Mouse (Mus musculus): ENCODE data around the gene Fam161b. TPM values are rescaled to one million over a fixed set of nuclear protein-coding genes. Genes with fewer than 3 reads are reported as not detected.

Gene Fam161b
- polyA plus RNA-seq, 1 experiment from 2014 or later, result 13.6 TPM

DNA sequence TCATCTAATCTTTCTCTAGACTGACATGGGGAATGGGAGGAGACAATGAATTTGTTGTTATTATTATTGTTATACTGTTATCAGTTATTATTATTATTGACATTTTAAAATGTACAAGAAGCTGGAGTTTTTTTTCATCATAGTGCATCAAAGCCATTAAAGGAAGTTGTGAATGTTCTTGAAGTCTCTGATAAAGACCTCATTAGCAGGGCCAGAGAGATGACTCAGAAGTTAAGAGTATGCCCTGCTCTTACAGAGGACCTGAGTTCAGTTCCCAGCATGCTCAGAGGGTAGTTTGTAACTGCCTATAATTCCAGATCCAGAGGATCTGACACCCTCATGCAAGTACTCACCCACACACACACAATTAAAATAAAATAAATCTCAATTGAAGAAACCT is 36.1 kb upstream of the Fam161b start:
- Histone ChIP-seq H3K36me3 (0 out of 2 replicates have a peak, but pooled peaks cover 5% of the 10 kb centered on the region), H3K4me3 (no peak overlapping the region), H3K27ac (no peak overlapping the region), H3K4me2 (replicated peaks) (no peak overlapping the region), H3K27me3 (no peaks in the 10 kb centered on the region), H3K4me1 (no peaks in the 10 kb centered on the region), H3K9me3 (replicated peaks) (no peaks in the 10 kb centered on the region), H3K9ac (no peak overlapping the region)
- ATAC-seq (ENCODE audit: low FRiP score), result no peak

DNA sequence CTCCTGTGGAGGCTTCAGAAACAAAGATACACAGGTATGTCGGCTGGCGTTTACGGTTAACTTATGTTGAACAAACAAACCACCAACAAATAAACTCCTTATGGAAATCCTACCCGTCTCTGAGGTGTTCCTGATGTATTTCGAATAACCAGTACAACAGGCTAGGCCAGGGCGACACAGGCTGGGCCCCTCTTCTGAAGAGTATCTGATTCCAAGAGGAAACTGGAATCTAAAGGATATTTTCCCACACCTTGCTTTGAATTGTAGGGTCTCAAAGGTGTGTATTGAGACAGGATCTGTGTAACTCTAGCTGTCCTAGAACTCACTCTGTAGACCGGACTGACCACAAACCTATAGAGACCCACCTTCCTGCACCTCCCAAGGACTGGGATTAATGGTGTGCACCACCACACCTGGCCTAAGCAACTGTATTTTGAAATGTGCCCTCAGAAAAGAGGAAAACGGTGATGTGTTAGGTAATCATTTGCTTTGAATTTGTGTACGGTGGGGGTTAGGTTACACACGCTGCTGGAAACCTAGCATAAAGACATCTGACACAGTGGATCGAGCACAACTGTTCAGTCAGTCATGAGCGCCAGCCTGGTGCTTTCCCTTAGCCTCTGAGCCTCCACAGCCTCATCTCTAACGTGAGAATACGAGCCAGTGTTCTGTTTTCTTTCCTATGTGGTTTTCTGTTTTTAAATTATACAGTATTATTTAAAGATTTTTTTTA is 35.5 kb upstream of the Fam161b start:
- Histone ChIP-seq H3K27ac (no peak overlapping the region), H3K36me3 (0 out of 2 replicates have a peak, but pooled peaks cover 5% of the 10 kb centered on the region), H3K4me3 (no peak overlapping the region), H3K4me2 (replicated peaks) (no peak overlapping the region), H3K4me1 (no peaks in the 10 kb centered on the region), H3K9ac (no peak overlapping the region), H3K9me3 (replicated peaks) (no peaks in the 10 kb centered on the region), H3K27me3 (no peaks in the 10 kb centered on the region)
- ATAC-seq (ENCODE audit: low FRiP score), result no peak
- WGBS, result 88% methylated on average over 14 of the region's 14 CpGs

DNA sequence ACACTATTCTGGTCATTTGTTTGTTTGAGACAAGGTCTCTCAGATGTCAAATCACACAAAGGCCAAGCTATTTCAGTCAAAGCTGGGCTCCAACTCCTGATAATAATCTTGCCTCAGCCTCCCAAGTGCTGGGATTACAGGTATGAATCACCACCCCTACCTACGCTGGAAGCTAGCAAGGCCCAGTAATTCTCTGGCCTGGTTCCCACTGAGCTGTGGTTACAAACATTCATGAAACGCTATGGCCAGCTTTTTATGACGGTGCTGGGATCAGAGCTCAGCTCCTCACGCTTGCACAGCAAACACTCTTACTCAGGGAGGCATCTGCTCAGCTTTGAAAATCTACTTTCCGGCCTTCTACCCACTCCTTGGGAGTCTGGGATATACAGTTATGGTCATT is 32.2 kb upstream of the Fam161b start:
- Histone ChIP-seq H3K9ac (no peak overlapping the region), H3K9me3 (replicated peaks) (no peaks in the 10 kb centered on the region), H3K4me3 (no peak overlapping the region), H3K27ac (no peak overlapping the region), H3K27me3 (no peaks in the 10 kb centered on the region), H3K4me1 (no peaks in the 10 kb centered on the region), H3K36me3 (0 out of 2 replicates have a peak, but pooled peaks cover 5% of the 10 kb centered on the region), H3K4me2 (replicated peaks) (no peak overlapping the region)
- no peak for ATAC-seq (ENCODE audit: low FRiP score)
- WGBS, result 94% methylated on average over 5 of the region's 5 CpGs

GRCm38 (mm10) chr12:84392681-84393080 is 31.0 kb upstream of the Fam161b start:
- Histone ChIP-seq H3K4me1 (no peaks in the 10 kb centered on the region), H3K4me3 (no peak overlapping the region), H3K27me3 (no peaks in the 10 kb centered on the region), H3K4me2 (replicated peaks) (no peak overlapping the region), H3K9ac (no peak overlapping the region), H3K27ac (no peak overlapping the region), H3K9me3 (replicated peaks) (no peaks in the 10 kb centered on the region), H3K36me3 (0 out of 2 replicates have a peak, but pooled peaks cover 5% of the 10 kb centered on the region)
- WGBS, result 97% methylated on average over 4 of the region's 4 CpGs
- no peak for ATAC-seq (ENCODE audit: low FRiP score)

- Histone ChIP-seq H3K4me2 (replicated peaks) (no peak overlapping the region), H3K27ac (no peak overlapping the region), H3K4me1 (no peaks in the 10 kb centered on the region), H3K4me3 (no peak overlapping the region), H3K9ac (no peak overlapping the region), H3K27me3 (no peaks in the 10 kb centered on the region), H3K9me3 (replicated peaks) (no peaks in the 10 kb centered on the region), H3K36me3 (no peaks in the 10 kb centered on the region)
- 75% methylated on average over 6 of the region's 6 CpGs for WGBS
- ATAC-seq (ENCODE audit: low FRiP score), result no peak
Measured at GRCm38 (mm10) chr12:84390336-84390735, 28.7 kb upstream of the Fam161b start.

DNA sequence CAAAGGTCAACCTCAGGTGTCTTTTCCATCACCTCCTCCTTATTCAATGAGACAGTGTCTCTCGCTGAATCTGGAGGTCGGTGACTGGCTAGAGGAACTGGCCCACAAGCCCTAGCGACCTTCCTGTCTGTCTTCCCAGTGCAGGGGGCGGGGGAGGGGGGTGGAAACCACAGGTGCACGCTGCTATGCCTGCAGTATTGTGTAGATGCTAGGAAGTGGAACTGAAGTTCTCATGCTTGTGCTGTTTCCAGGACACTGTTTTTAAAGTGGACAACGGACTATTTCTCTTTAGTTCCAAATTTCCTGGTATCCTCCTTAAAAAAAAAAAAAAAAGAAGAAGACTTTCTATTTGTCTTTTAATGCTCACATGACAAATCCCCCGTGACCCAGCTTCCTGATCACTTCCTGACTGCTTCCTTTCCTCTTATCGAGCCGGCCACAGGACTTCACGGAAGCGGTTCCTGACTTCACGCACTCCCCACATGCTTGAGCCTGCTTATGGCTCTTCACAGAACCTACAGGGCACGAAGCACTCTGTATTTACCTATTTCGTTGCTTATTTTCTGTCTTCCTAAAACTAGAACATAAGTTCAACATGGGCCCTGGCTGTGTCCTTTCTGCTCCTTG is 27.3 kb upstream of the Fam161b start:
- Histone ChIP-seq H3K9ac (no peak overlapping the region), H3K27me3 (no peaks in the 10 kb centered on the region), H3K4me1 (no peaks in the 10 kb centered on the region), H3K27ac (no peak overlapping the region), H3K4me3 (no peak overlapping the region), H3K36me3 (no peaks in the 10 kb centered on the region), H3K9me3 (replicated peaks) (no peaks in the 10 kb centered on the region), H3K4me2 (replicated peaks) (no peak overlapping the region)
- 73% methylated on average over 14 of the region's 14 CpGs for WGBS
- ATAC-seq (ENCODE audit: low FRiP score), result no peak

DNA sequence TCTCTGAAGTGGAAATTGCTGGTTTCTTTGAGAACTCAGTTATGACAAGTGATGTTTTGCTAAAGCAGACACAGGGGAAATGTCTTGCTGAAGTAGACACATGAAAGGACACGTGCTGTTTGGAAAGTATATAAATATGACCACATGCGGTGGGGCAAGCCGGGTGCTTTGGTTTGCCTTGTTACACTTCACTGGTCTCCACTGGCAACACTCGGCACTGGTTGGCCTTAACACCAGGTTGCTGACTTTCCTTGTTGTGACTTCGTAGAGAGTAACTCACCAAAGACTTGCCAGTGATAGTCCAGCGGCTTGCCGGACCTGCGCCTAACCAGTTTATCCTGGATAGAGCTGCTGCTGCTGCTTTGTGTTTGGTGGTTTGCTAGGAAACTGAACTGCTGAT is 26.5 kb upstream of the Fam161b start:
- no peaks in the 10 kb centered on the region for H3K4me1 ChIP-seq
- WGBS, result 77% methylated on average over 8 of the region's 8 CpGs

DNA sequence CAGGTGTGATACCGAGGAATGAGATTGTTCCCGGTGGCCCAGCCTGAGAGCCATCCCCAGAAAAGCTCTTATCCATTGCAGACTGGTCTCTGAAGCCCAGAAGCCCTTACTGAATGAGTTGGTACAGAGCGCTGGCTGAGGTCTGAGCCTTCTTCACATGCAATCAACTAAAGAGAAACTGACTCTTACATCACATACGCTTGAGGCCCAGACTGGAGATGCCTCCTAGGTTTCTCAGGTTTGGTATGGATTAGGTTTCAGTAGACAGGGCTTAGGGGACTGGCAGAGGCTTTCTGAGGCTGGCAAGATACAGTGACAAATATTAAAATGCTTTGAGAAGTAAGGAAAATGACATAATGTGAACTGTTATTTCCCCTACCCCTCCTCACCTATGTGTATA is 23.8 kb upstream of the Fam161b start:
- Histone ChIP-seq H3K27ac (no peak overlapping the region), H3K4me1 (no peaks in the 10 kb centered on the region), H3K4me3 (no peak overlapping the region), H3K4me2 (replicated peaks) (no peak overlapping the region), H3K36me3 (peaks cover 3% of the 10 kb centered on the region; the same call in 1 of the 2 replicates), H3K27me3 (no peaks in the 10 kb centered on the region), H3K9me3 (replicated peaks) (no peaks in the 10 kb centered on the region), H3K9ac (no peak overlapping the region)
- 93% methylated on average over 4 of the region's 4 CpGs for WGBS
- ATAC-seq (ENCODE audit: low FRiP score), result no peak

More for the DNA sequence above, 26.5 kb upstream of the Fam161b start:
- no peak overlapping the region for H3K4me3 ChIP-seq
- H3K36me3 ChIP-seq, result peaks cover under 1% of the 10 kb centered on the region; the same call in 1 of the 2 replicates
- no peaks in the 10 kb centered on the region for H3K9me3 ChIP-seq (replicated peaks)
- no peak for ATAC-seq (ENCODE audit: low FRiP score)
- no peaks in the 10 kb centered on the region for H3K27me3 ChIP-seq
- no peak overlapping the region for H3K4me2 ChIP-seq (replicated peaks)
- no peak overlapping the region for H3K27ac ChIP-seq
- H3K9ac ChIP-seq, result no peak overlapping the region

GRCm38 (mm10) chr12:84384644-84385081 is 23.0 kb upstream of the Fam161b start:
- WGBS, result 84% methylated on average over 5 of the region's 5 CpGs

GRCm38 (mm10) chr12:84382369-84382768 is 20.7 kb upstream of the Fam161b start:
- WGBS, result 88% methylated on average over 4 of the region's 4 CpGs
- no peak overlapping the region for H3K9ac ChIP-seq

More at GRCm38 (mm10) chr12:84384644-84385081, 23.0 kb upstream of the Fam161b start:
- Histone ChIP-seq H3K9me3 (replicated peaks) (no peaks in the 10 kb centered on the region), H3K4me2 (replicated peaks) (no peak overlapping the region), H3K9ac (no peak overlapping the region), H3K27ac (no peak overlapping the region), H3K4me3 (no peak overlapping the region), H3K4me1 (no peaks in the 10 kb centered on the region), H3K36me3 (peaks cover 3% of the 10 kb centered on the region; the same call in 1 of the 2 replicates), H3K27me3 (no peaks in the 10 kb centered on the region)
- no peak for ATAC-seq (ENCODE audit: low FRiP score)

GRCm38 (mm10) chr12:84373831-84374481 is 12.3 kb upstream of the Fam161b start:
- Histone ChIP-seq H3K27me3 (no peaks in the 10 kb centered on the region), H3K9ac (no peak overlapping the region), H3K4me2 (replicated peaks) (no peak overlapping the region), H3K9me3 (replicated peaks) (no peaks in the 10 kb centered on the region), H3K4me1 (no peaks in the 10 kb centered on the region), H3K36me3 (peaks cover 64% of the 10 kb centered on the region), H3K4me3 (no peak overlapping the region), H3K27ac (no peak overlapping the region)
- no peak for ATAC-seq (ENCODE audit: low FRiP score)
- 93% methylated on average over 6 of the region's 6 CpGs for WGBS

More at GRCm38 (mm10) chr12:84382369-84382768, 20.7 kb upstream of the Fam161b start:
- Histone ChIP-seq H3K4me1 (no peaks in the 10 kb centered on the region), H3K9me3 (replicated peaks) (no peaks in the 10 kb centered on the region), H3K27me3 (no peaks in the 10 kb centered on the region), H3K27ac (no peak overlapping the region), H3K36me3 (peaks cover 3% of the 10 kb centered on the region; the same call in 1 of the 2 replicates), H3K4me3 (no peak overlapping the region), H3K4me2 (replicated peaks) (no peak overlapping the region)
- ATAC-seq (ENCODE audit: low FRiP score), result no peak

- Histone ChIP-seq H3K27me3 (no peaks in the 10 kb centered on the region), H3K4me2 (replicated peaks) (no peak overlapping the region), H3K9ac (no peak overlapping the region), H3K4me3 (no peak overlapping the region), H3K36me3 (peaks cover 85% of the 10 kb centered on the region), H3K9me3 (replicated peaks) (no peaks in the 10 kb centered on the region), H3K27ac (no peak overlapping the region), H3K4me1 (no peaks in the 10 kb centered on the region)
- 92% methylated on average over 5 of the region's 5 CpGs for WGBS
- no peak for ATAC-seq (ENCODE audit: low FRiP score)
Measured at GRCm38 (mm10) chr12:84371647-84372046, 10.0 kb upstream of the Fam161b start.

Measured in hindbrain, embryonic 12.5 days (tissue).